Mouse (Mus musculus) embryonic facial prominence, embryonic 13.5 days (tissue): ENCODE measurements around the gene Zfp488. TPM values are rescaled to one million over a fixed set of nuclear protein-coding genes. Genes with fewer than 3 reads are reported as not detected.

ENCODE experiments used
- ATAC-seq: fragments of 200-750 bp; cut with Nextera tagmentation; 2 replicates; pipeline ENCODE4 v1.8.0; 2017; ENCODE audit warnings: low read depth; ENCODE audit not compliant: insufficient number of reproducible peaks, insufficient read depth, low FRiP score, low TSS enrichment
- H3K27ac ChIP-seq: fragments of 300-500 bp; sonication (generic); 2 replicates; pipeline ENCODE4 v1.5.1; 2015; ENCODE audit warnings: moderate library complexity, mild to moderate bottlenecking, inconsistent platforms
- H3K27me3 ChIP-seq: fragments of 300-500 bp; sonication (generic); 2 replicates; pipeline ENCODE4 v1.6.1; 2015; ENCODE audit warnings: mild to moderate bottlenecking, inconsistent platforms
- H3K36me3 ChIP-seq: fragments of 300-500 bp; sonication (generic); 2 replicates; pipeline ENCODE4 v1.6.1; 2015; ENCODE audit warnings: mild to moderate bottlenecking, inconsistent platforms
- H3K4me1 ChIP-seq: fragments of 300-500 bp; sonication (generic); 2 replicates; pipeline ENCODE4 v1.6.1; 2015; ENCODE audit warnings: inconsistent platforms
- H3K4me2 ChIP-seq: fragments of 300-500 bp; sonication (generic); 2 replicates; pipeline ENCODE4 v1.6.1; 2015; ENCODE audit warnings: moderate library complexity, mild to moderate bottlenecking, inconsistent platforms
- H3K4me3 ChIP-seq: fragments of 300-500 bp; sonication (generic); 2 replicates; pipeline ENCODE4 v1.5.1; 2015; ENCODE audit warnings: mild to moderate bottlenecking, inconsistent platforms
- H3K9ac ChIP-seq: fragments of 300-500 bp; sonication (generic); 2 replicates; pipeline ENCODE4 v1.6.1; 2015; ENCODE audit warnings: mild to moderate bottlenecking, inconsistent platforms
- H3K9me3 ChIP-seq: fragments of 300-500 bp; sonication (generic); 2 replicates; pipeline ENCODE4 v1.6.1; 2016; ENCODE audit warnings: inconsistent platforms
- WGBS: fragments of 180-500 bp; shearing (Covaris S2); methylation state at CpG from one replicate; pipeline ENCODE4 v1.1.7; 2015; ENCODE audit warnings: mixed read lengths; 5-methylcytosine and 5-hydroxymethylcytosine counted together
- polyA plus RNA-seq: library from polyadenylated mRNA; unstranded; fragments of >200 nt; fragmentation: Nextera tagmentation; extraction: Ambion mirVana; gene quantifications from 2 replicates; pipeline ENCODE4 v1.2.1, GENCODE M21; 2015

The Zfp488 gene
- polyA plus RNA-seq, result 0.32 and 0.77 TPM in 2 replicates

DNA sequence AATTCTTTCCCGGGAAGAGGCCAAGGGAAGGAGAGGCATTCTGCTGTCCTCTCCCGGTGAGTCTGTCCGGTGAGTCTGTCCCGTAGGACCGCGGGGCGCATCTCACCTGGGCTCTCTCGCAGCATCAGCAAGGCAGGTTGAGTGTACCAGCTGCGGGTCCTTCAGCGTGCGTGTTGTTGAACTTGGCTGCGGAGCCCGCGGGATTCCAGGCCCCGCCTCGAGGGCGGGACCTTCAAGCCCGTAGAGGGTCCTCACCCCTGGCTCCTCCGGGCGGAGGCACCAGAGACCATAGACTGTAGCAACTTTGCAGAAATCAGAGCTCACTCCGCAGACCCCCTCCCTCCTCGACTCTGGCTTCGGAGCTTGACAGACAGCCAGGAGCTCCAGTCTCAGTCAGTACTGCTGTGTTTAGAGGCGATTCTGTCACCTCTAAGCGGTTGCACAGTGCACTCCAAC is at the start of gene Zfp488:
Gene Zfp488, minus strand, starts transcription at position 161 of the 456 bp plus-strand sequence.
- Histone ChIP-seq H3K4me1 (peaks cover 11% of the 10 kb centered on the region; the same call in 1 of the 2 replicates), H3K9me3 (no peaks in the 10 kb centered on the region), H3K27ac (peak within 1 kb of the TSS; percentile 3; the same call in 1 of the 2 replicates), H3K9ac (peak within 1 kb of the TSS; percentile 63), H3K4me3 (peak within 1 kb of the TSS; percentile 44), H3K27me3 (peaks cover 15% of the 10 kb centered on the region), H3K4me2 (peak within 1 kb of the TSS; percentile 72), H3K36me3 (no peaks in the 10 kb centered on the region)
- WGBS, result under 1% methylated on average over 25 of the region's 25 CpGs
- ATAC-seq, result no peak; the same call in 1 of the 2 replicates

DNA sequence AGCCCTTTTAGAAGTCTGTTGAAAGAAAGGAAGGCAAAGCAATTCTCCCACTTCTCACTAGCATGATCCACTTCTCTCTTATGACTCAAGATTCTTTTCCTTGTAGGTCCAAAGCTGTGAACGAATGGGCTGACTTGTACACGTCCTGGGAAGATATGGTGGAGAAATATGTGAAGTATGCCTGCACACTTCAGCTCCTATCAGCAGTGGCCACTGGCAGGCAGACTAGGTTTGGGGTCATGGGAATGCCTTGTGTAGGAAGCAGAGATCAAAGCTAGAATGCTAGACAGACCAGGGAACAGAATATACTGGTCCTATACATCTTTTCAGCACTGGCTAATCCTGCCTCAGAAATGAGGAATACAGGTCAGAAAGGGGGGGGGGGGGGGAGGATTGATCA is 48.1 kb upstream of the Zfp488 start:
- no peak overlapping the region for H3K4me2 ChIP-seq
- no peak overlapping the region for H3K27ac ChIP-seq
- H3K4me1 ChIP-seq, result no peaks in the 10 kb centered on the region
- H3K9me3 ChIP-seq, result 0 out of 2 replicates have a peak, but pooled peaks cover 5% of the 10 kb centered on the region
- no peak overlapping the region for H3K9ac ChIP-seq
- no peak for ATAC-seq
- H3K4me3 ChIP-seq, result no peak overlapping the region
- no peaks in the 10 kb centered on the region for H3K27me3 ChIP-seq
- 60% methylated on average over 2 of the region's 2 CpGs for WGBS
- no peaks in the 10 kb centered on the region for H3K36me3 ChIP-seq

DNA sequence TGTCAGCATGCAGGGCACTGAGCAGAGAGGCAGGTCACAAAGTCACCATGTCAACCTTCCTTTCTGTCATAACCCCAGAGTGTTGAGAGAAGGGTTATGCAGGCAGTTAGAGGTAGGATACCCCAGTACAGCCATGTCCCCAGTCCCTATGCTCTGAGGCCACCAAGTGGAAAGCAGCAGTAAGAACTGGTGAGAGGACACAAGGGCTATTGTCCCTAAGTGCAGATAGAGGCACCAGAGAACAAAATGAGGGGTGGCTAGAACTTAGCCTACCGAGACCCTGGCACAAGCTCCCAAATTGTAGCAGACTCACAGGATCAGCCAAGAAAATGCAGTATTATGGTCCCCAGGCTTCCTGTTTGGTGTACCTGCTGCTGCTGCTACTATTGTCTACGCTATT is 38.4 kb upstream of the Zfp488 start:
- 84% methylated on average over 2 of the region's 2 CpGs for WGBS
- H3K4me1 ChIP-seq, result no peaks in the 10 kb centered on the region
- H3K4me2 ChIP-seq, result no peak overlapping the region
- no peak for ATAC-seq
- H3K9ac ChIP-seq, result no peak overlapping the region
- no peak overlapping the region for H3K27ac ChIP-seq
- H3K4me3 ChIP-seq, result no peak overlapping the region
- no peaks in the 10 kb centered on the region for H3K36me3 ChIP-seq
- H3K9me3 ChIP-seq, result no peaks in the 10 kb centered on the region
- H3K27me3 ChIP-seq, result no peaks in the 10 kb centered on the region

DNA sequence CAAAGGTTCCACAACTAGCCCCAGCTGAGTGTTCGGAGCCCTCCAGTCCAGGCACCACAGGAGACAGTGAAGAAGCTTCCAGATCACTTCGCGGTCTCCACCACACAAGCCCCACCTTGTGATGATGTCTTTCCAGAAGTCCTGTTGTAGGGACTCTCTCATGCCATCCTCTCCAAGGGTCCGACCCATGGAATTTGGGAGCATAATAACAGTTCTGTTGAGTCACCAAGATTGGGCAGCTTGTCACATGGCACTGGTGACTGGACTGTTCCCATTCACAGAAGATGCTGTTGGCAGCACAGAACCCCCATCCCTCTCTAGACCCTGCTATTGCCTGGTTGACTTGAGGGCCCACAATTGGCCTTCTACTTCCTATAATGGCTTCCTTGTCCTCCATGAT is 37.8 kb upstream of the Zfp488 start, which contains the start of gene Gm5460:
Gene Gm5460, plus strand, starts transcription at position 378 of the 400 bp plus-strand sequence.
- no peak within 1 kb of the TSS for H3K4me2 ChIP-seq
- no peaks in the 10 kb centered on the region for H3K36me3 ChIP-seq
- no peak within 1 kb of the TSS for H3K4me3 ChIP-seq
- no peak within 1 kb of the TSS for H3K9ac ChIP-seq
- no peak for ATAC-seq
- no peaks in the 10 kb centered on the region for H3K4me1 ChIP-seq
- 92% methylated on average over 4 of the region's 4 CpGs for WGBS
- no peaks in the 10 kb centered on the region for H3K9me3 ChIP-seq
- H3K27ac ChIP-seq, result no peak within 1 kb of the TSS
- no peaks in the 10 kb centered on the region for H3K27me3 ChIP-seq

DNA sequence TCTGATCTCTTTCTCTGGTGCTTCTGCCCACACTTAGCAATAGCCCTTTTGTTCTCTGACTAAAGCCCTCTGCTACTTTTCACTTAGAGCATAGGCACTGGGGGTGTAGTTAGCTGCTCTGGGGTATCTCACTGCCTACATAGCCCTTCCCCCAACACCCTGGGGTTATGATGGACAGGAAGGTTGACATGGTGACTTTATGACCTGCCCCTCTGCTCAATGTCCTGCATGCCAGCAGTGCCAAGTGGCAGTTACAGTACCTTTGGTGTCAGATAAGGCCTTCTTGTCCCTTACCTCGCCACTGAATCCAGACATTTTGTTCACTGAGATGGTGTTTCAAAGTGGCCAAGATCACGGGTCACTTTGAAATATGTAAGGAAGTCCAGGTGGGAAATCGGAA is 36.5 kb upstream of the Zfp488 start, which contains the start of gene Gm30083:
Gene Gm30083, minus strand, starts transcription at position 120 of the 400 bp plus-strand sequence.
- H3K4me2 ChIP-seq, result no peak within 1 kb of the TSS

DNA sequence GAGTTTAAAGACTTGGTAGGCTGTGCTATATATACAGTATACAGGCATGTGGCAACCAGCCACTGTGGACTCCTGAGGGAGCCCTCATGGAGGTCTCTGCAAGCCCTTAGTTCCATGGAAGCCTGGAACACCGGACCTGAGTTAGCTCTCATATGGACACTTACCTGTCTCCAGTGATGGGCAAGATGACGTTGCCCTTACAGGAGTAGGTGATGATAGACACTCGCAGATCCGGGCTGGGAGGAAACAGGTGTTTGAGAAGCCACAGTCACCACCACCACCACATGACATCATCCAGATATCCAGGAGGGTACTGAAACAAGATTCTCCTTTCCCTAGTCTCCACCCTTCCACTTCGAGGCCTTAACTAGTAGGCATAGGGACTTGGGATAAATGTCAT is 23.8 kb upstream of the Zfp488 start:
- no peak overlapping the region for H3K4me2 ChIP-seq
- H3K27me3 ChIP-seq, result no peaks in the 10 kb centered on the region
- no peak for ATAC-seq
- H3K4me1 ChIP-seq, result no peaks in the 10 kb centered on the region
- H3K4me3 ChIP-seq, result no peak overlapping the region
- no peak overlapping the region for H3K9ac ChIP-seq
- 88% methylated on average over 5 of the region's 5 CpGs for WGBS
- H3K27ac ChIP-seq, result no peak overlapping the region
- H3K36me3 ChIP-seq, result no peaks in the 10 kb centered on the region
- H3K9me3 ChIP-seq, result no peaks in the 10 kb centered on the region

More for the DNA sequence above, 36.5 kb upstream of the Zfp488 start, which contains the start of gene Gm30083:
- Histone ChIP-seq H3K4me1 (no peaks in the 10 kb centered on the region), H3K27me3 (no peaks in the 10 kb centered on the region), H3K9me3 (no peaks in the 10 kb centered on the region), H3K4me3 (no peak within 1 kb of the TSS), H3K27ac (no peak within 1 kb of the TSS), H3K36me3 (no peaks in the 10 kb centered on the region), H3K9ac (no peak within 1 kb of the TSS)
- WGBS, result 86% methylated on average over 3 of the region's 3 CpGs
- ATAC-seq, result no peak

DNA sequence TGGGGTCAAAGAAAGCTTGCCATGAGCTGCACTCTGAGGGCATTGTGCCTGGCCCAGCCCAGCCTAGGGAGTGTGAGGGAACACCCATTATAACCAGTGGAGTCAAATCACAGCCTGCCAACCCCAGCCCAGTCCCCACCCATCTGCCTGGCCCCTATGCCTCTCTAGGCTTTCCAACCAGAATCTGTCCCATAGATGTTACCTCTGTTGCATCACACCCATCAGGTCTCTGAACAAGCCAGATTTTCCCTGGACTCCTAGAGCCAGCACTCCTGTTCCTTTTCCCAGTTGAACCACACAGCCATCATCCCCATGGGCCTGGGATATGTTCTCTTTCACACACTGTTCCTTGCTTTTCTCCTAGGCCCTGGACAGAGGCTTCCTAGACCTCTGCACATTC is 22.9 kb upstream of the Zfp488 start:
- no peak for ATAC-seq
- no peaks in the 10 kb centered on the region for H3K4me1 ChIP-seq
- H3K36me3 ChIP-seq, result no peaks in the 10 kb centered on the region
- no peaks in the 10 kb centered on the region for H3K27me3 ChIP-seq
- no peak overlapping the region for H3K9ac ChIP-seq
- H3K4me3 ChIP-seq, result no peak overlapping the region
- H3K4me2 ChIP-seq, result no peak overlapping the region
- no peak overlapping the region for H3K27ac ChIP-seq
- H3K9me3 ChIP-seq, result no peaks in the 10 kb centered on the region

DNA sequence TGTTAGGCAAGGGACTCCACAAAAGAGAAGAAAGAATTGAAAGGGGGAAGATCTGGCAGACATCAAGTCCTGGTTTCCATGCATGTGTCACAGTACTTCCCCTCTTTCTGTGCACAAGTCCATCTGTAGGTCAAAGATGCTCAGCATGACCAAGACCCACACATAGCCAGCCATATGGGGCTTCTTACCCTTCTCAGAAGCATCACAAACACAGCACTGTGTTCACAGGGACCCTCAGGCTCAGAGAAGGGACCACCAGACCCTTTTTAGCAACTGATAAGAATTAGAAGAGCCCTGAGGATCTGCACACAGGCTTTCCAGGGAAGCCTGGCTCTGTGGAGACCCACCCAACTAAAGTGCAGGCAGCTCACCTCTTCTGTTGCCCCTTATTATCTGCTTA is 21.5 kb upstream of the Zfp488 start:
- no peak for ATAC-seq
- Histone ChIP-seq H3K27ac (no peak overlapping the region), H3K4me1 (no peaks in the 10 kb centered on the region), H3K4me2 (no peak overlapping the region), H3K27me3 (no peaks in the 10 kb centered on the region), H3K9ac (no peak overlapping the region), H3K4me3 (no peak overlapping the region), H3K36me3 (no peaks in the 10 kb centered on the region), H3K9me3 (no peaks in the 10 kb centered on the region)

DNA sequence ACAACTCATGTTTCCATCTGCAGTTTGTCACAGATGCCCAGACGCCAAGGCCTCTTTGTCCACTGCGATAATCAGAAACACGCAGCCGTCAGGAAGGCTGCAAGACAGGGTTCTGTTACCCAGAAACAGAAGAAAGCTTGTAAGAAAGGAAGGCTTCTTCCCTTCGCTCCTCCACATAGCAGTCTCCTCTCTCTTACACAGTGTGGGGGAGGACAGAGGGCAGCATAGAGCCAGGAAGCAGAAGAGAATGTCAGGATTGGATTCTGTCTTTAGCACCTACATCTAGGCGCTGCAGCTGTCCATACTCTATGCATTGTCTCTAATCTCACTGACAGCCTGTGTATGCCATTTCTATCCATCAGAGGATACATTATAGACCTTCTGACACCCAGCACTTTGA is 18.9 kb upstream of the Zfp488 start:
- Histone ChIP-seq H3K27me3 (no peaks in the 10 kb centered on the region), H3K9ac (no peak overlapping the region), H3K36me3 (no peaks in the 10 kb centered on the region), H3K4me2 (no peak overlapping the region), H3K4me3 (no peak overlapping the region), H3K27ac (no peak overlapping the region), H3K9me3 (no peaks in the 10 kb centered on the region), H3K4me1 (no peaks in the 10 kb centered on the region)
- no peak for ATAC-seq
- 40% methylated on average over 6 of the region's 6 CpGs for WGBS

DNA sequence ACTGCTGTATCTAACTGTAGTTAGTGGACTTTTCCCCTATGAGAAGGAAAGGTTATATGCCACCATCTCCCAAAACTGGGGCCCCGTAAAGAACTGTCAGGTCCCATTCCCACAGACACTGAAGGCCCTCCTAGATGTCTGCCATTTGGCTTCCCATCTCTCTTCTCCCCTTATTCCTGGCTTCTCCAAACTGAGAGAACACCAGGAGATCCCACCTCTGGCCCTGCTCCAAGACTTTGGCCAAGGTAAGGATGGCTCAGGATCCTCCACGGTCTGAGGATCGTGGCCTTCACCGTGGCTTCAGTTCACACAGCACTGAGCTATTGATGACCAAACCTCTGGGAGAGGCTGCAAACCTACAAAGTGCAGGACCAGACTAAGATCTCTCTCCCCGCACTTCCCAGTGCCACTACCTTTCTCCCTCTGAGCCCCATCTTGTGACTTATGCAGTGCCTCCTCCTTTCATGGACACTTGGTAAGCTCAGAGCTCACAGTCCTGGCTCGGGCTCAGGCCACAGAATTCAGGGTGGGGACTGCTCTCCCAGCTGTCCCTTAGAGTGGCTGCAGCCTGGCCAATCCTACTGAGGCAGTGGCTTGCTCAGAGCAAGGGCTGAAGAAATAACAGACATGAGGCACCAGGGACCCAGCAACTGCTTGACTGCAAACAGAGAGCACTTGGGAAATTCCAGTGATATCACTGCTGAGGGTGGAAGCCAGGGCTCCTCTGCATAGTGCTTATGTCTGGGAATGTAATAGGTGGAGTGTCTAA is 15.1 kb upstream of the Zfp488 start:
- Histone ChIP-seq H3K9ac (no peak overlapping the region), H3K27me3 (no peaks in the 10 kb centered on the region), H3K4me3 (no peak overlapping the region), H3K36me3 (no peaks in the 10 kb centered on the region), H3K4me2 (no peak overlapping the region), H3K9me3 (no peaks in the 10 kb centered on the region), H3K27ac (no peak overlapping the region), H3K4me1 (no peaks in the 10 kb centered on the region)
- WGBS, result 90% methylated on average over 6 of the region's 6 CpGs
- ATAC-seq, result no peak

DNA sequence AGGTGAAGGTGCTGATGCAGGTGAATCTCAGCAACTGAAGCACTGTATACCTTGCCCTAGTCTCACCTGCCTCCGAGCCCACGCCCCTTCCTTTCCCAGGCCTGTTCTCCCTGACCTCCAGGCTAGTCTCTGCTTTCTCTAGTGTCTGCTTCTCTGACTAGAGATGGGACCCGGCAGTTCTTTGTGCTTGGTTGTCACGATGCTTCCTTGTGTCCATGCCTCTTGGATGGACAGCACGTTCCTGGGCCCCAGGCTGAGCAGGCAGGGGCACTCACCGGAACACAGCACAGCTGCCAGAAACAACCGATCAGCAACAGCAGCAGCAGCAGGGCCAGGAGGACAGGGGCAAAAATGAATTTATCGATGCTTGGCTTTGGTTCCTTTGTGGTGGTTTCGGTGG is 14.5 kb upstream of the Zfp488 start:
- Histone ChIP-seq H3K4me2 (no peak overlapping the region), H3K9me3 (no peaks in the 10 kb centered on the region), H3K4me3 (no peak overlapping the region), H3K27ac (no peak overlapping the region), H3K9ac (no peak overlapping the region), H3K36me3 (no peaks in the 10 kb centered on the region), H3K27me3 (no peaks in the 10 kb centered on the region), H3K4me1 (no peaks in the 10 kb centered on the region)
- WGBS, result 87% methylated on average over 9 of the region's 9 CpGs
- ATAC-seq, result no peak

DNA sequence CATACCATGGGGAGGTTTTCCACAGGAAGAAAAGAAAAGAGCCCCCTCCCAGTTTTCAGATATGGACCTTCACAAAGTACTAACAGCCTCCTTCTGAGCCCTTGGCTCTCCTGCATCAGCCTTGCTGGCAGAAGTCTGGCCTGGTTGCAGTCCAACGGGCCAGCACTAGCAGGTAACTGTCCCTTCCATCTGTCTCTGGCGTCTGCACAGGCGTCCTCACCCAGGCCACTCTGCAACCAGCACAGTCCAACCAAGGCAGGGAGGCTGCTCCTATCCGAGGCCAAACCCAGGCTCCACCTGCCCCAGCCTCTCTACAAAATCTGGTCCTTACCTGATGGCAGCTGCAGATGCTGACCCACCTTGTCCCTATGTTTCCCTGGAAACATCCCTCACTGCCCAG is 13.4 kb upstream of the Zfp488 start:
- H3K9ac ChIP-seq, result no peak overlapping the region
- no peaks in the 10 kb centered on the region for H3K36me3 ChIP-seq
- no peaks in the 10 kb centered on the region for H3K9me3 ChIP-seq
- no peak overlapping the region for H3K4me3 ChIP-seq
- no peak overlapping the region for H3K4me2 ChIP-seq
- H3K27me3 ChIP-seq, result no peaks in the 10 kb centered on the region
- H3K27ac ChIP-seq, result no peak overlapping the region
- whole genome bisulfite sequencing, result 82% methylated on average over 4 of the region's 4 CpGs
- ATAC-seq, result no peak
- H3K4me1 ChIP-seq, result no peaks in the 10 kb centered on the region
